Mouse (Mus musculus): ENCODE results near the gene Orc4. TPM values are rescaled to one million over a fixed set of nuclear protein-coding genes. Genes with fewer than 3 reads are reported as not detected.

The Orc4 gene
- 49.2 and 55.2 TPM in 2 replicates for polyA plus RNA-seq (2015; fragmentation: Nextera tagmentation; extraction: Ambion mirVana)

GRCm38 (mm10) chr2:48950252-48950315 lies at the start of gene Orc4:
Gene Orc4 (minus strand): TSS chr2:48950277.
- H3K4me2 ChIP-seq (replicated peaks; ENCODE audit: low read depth, low read length): peak within 1 kb of the TSS; percentile 64
- no peaks in the 10 kb centered on the region for H3K9me3 ChIP-seq (ENCODE audit: low read length)
- H3K27me3 ChIP-seq (replicated peaks; ENCODE audit: insufficient read depth, low read length): no peaks in the 10 kb centered on the region
- H3K4me1 ChIP-seq (ENCODE audit: insufficient read depth, low read depth, low read length): peaks cover 4% of the 10 kb centered on the region; the same call in 1 of the 2 replicates
- DNase-seq (ENCODE audit: low spot score) (no peak), ATAC-seq (no peak)
- H3K4me3 ChIP-seq (ENCODE audit: low read depth, low read length): peak within 1 kb of the TSS; percentile 81
- 0% methylated on average over 2 of the region's 2 CpGs for WGBS
- no peaks in the 10 kb centered on the region for H3K36me3 ChIP-seq (ENCODE audit: insufficient read depth, low read length)
- peak within 1 kb of the TSS; percentile 98 for H3K27ac ChIP-seq (ENCODE audit: low read length)
- peak within 1 kb of the TSS; percentile 87 for H3K9ac ChIP-seq (replicated peaks; ENCODE audit: low read depth)
- TF ChIP-seq EP300 (IDR thresholded peaks at IDR 0.05) (no peak), CTCF (IDR thresholded peaks at IDR 0.05) (no peak)

GRCm38 (mm10) chr2:48990322-48990721 lies 40.2 kb upstream of the Orc4 start:
- WGBS: 84% methylated on average over 3 of the region's 3 CpGs
- no peak overlapping the region for H3K4me3 ChIP-seq (ENCODE audit: low read depth, low read length)
- no peaks in the 10 kb centered on the region for H3K27me3 ChIP-seq (replicated peaks; ENCODE audit: insufficient read depth, low read length)
- H3K9me3 ChIP-seq (ENCODE audit: low read length): no peaks in the 10 kb centered on the region
- H3K9ac ChIP-seq (replicated peaks; ENCODE audit: low read depth): no peak overlapping the region
- no peaks in the 10 kb centered on the region for H3K36me3 ChIP-seq (ENCODE audit: insufficient read depth, low read length)
- no peak for TF ChIP-seq EP300 (IDR thresholded peaks at IDR 0.05)
- TF ChIP-seq CTCF (IDR thresholded peaks at IDR 0.05): no peak
- DNase-seq (ENCODE audit: low spot score) (no peak), ATAC-seq (no peak)
- no peak overlapping the region for H3K4me2 ChIP-seq (replicated peaks; ENCODE audit: low read depth, low read length)
- H3K4me1 ChIP-seq (ENCODE audit: insufficient read depth, low read depth, low read length): no peaks in the 10 kb centered on the region
- H3K27ac ChIP-seq (ENCODE audit: low read length): no peak overlapping the region

- no peak overlapping the region for H3K4me3 ChIP-seq (ENCODE audit: low read depth, low read length)
- no peaks in the 10 kb centered on the region for H3K9me3 ChIP-seq (ENCODE audit: low read length)
- WGBS: 66% methylated on average over 3 of the region's 3 CpGs
- H3K4me1 ChIP-seq (ENCODE audit: insufficient read depth, low read depth, low read length): no peaks in the 10 kb centered on the region
- TF ChIP-seq EP300 (IDR thresholded peaks at IDR 0.05): no peak
- H3K36me3 ChIP-seq (ENCODE audit: insufficient read depth, low read length): no peaks in the 10 kb centered on the region
- DNase-seq (ENCODE audit: low spot score): no peak
- H3K27me3 ChIP-seq (replicated peaks; ENCODE audit: insufficient read depth, low read length): no peaks in the 10 kb centered on the region
- no peak overlapping the region for H3K27ac ChIP-seq (ENCODE audit: low read length)
- H3K9ac ChIP-seq (replicated peaks; ENCODE audit: low read depth): no peak overlapping the region
- H3K4me2 ChIP-seq (replicated peaks; ENCODE audit: low read depth, low read length): no peak overlapping the region
- ATAC-seq: no peak
Measured at GRCm38 (mm10) chr2:48978920-48979319, 28.8 kb upstream of the Orc4 start.

- Histone ChIP-seq H3K27me3 (replicated peaks; ENCODE audit: insufficient read depth, low read length) (no peaks in the 10 kb centered on the region), H3K36me3 (ENCODE audit: insufficient read depth, low read length) (no peaks in the 10 kb centered on the region), H3K4me2 (replicated peaks; ENCODE audit: low read depth, low read length) (no peak overlapping the region), H3K9ac (replicated peaks; ENCODE audit: low read depth) (no peak overlapping the region), H3K9me3 (ENCODE audit: low read length) (no peaks in the 10 kb centered on the region), H3K27ac (ENCODE audit: low read length) (no peak overlapping the region), H3K4me1 (ENCODE audit: insufficient read depth, low read depth, low read length) (no peaks in the 10 kb centered on the region), H3K4me3 (ENCODE audit: low read depth, low read length) (no peak overlapping the region)
- TF ChIP-seq CTCF (IDR thresholded peaks at IDR 0.05) (no peak), EP300 (IDR thresholded peaks at IDR 0.05) (no peak)
- WGBS: 58% methylated on average over 3 of the region's 3 CpGs
- no peak for DNase-seq (ENCODE audit: low spot score)
- no peak for ATAC-seq
Measured at GRCm38 (mm10) chr2:48956591-48956990, 6.5 kb upstream of the Orc4 start.

- peak overlapping the region; percentile 81 for H3K4me3 ChIP-seq (ENCODE audit: low read depth, low read length)
- H3K9ac ChIP-seq (replicated peaks; ENCODE audit: low read depth): peak overlapping the region; percentile 87
- 6% methylated on average over 5 of the region's 6 CpGs for whole genome bisulfite sequencing
- H3K9me3 ChIP-seq (ENCODE audit: low read length): no peaks in the 10 kb centered on the region
- no peak for TF ChIP-seq CTCF (IDR thresholded peaks at IDR 0.05)
- TF ChIP-seq EP300 (IDR thresholded peaks at IDR 0.05): no peak
- H3K4me2 ChIP-seq (replicated peaks; ENCODE audit: low read depth, low read length): peak overlapping the region; percentile 64
- peak overlapping the region; percentile 98 for H3K27ac ChIP-seq (ENCODE audit: low read length)
- H3K27me3 ChIP-seq (replicated peaks; ENCODE audit: insufficient read depth, low read length): no peaks in the 10 kb centered on the region
- H3K36me3 ChIP-seq (ENCODE audit: insufficient read depth, low read length): no peaks in the 10 kb centered on the region
- DNase-seq (ENCODE audit: low spot score) (peak; percentile 49), ATAC-seq (no peak)
- H3K4me1 ChIP-seq (ENCODE audit: insufficient read depth, low read depth, low read length): peaks cover 4% of the 10 kb centered on the region; the same call in 1 of the 2 replicates
Measured at GRCm38 (mm10) chr2:48950316-48950880, 321 bp upstream of the Orc4 start.

- H3K4me2 ChIP-seq (replicated peaks; ENCODE audit: low read depth, low read length): peak overlapping the region; percentile 64
- peak; percentile 20 for ATAC-seq
- H3K4me3 ChIP-seq (ENCODE audit: low read depth, low read length): peak overlapping the region; percentile 81
- TF ChIP-seq EP300 (IDR thresholded peaks at IDR 0.05) (no peak), CTCF (IDR thresholded peaks at IDR 0.05) (no peak)
- H3K9me3 ChIP-seq (ENCODE audit: low read length): no peaks in the 10 kb centered on the region
- H3K4me1 ChIP-seq (ENCODE audit: insufficient read depth, low read depth, low read length): peaks cover 4% of the 10 kb centered on the region; the same call in 1 of the 2 replicates
- H3K27ac ChIP-seq (ENCODE audit: low read length): peak overlapping the region; percentile 98
- H3K36me3 ChIP-seq (ENCODE audit: insufficient read depth, low read length): no peaks in the 10 kb centered on the region
- peak; percentile 73 for DNase-seq (ENCODE audit: low spot score)
- WGBS: 0% methylated on average over 8 of the region's 9 CpGs
- no peaks in the 10 kb centered on the region for H3K27me3 ChIP-seq (replicated peaks; ENCODE audit: insufficient read depth, low read length)
- peak overlapping the region; percentile 87 for H3K9ac ChIP-seq (replicated peaks; ENCODE audit: low read depth)
Measured at GRCm38 (mm10) chr2:48949743-48950251, 280 bp downstream of the Orc4 start.

Data from lung, postnatal 0 days (tissue).